Mouse (Mus musculus): ENCODE measurements around the gene Klhdc3.

Klhdc3 gene

GRCm38 (mm10) chr17:46702100-46702499 is 21.4 kb upstream of the Klhdc3 start:
- DNase-seq (ENCODE audit: low read depth, low spot score) = no peak

GRCm38 (mm10) chr17:46701489-46701888 is 20.8 kb upstream of the Klhdc3 start:
- DNase-seq (ENCODE audit: low read depth, low spot score) = no peak

- no peak for DNase-seq (ENCODE audit: low read depth, low spot score)
Observed at GRCm38 (mm10) chr17:46699912-46700311, 19.2 kb upstream of the Klhdc3 start.

GRCm38 (mm10) chr17:46699245-46699644 is 18.5 kb upstream of the Klhdc3 start:
- DNase-seq (ENCODE audit: low read depth, low spot score) = no peak

- no peak for DNase-seq (ENCODE audit: low read depth, low spot score)
Observed at GRCm38 (mm10) chr17:46698515-46698914, 17.8 kb upstream of the Klhdc3 start.

GRCm38 (mm10) chr17:46694517-46695063 is 13.9 kb upstream of the Klhdc3 start:
- DNase-seq (ENCODE audit: low read depth, low spot score) = no peak

GRCm38 (mm10) chr17:46691390-46691789 is 10.7 kb upstream of the Klhdc3 start:
- no peak for DNase-seq (ENCODE audit: low read depth, low spot score)

- DNase-seq (ENCODE audit: low read depth, low spot score) = no peak
Observed at GRCm38 (mm10) chr17:46690665-46691064, 10.0 kb upstream of the Klhdc3 start.

GRCm38 (mm10) chr17:46685913-46686312 is 5.2 kb upstream of the Klhdc3 start:
- no peak for DNase-seq (ENCODE audit: low read depth, low spot score)

GRCm38 (mm10) chr17:46682654-46683389 is 2.1 kb upstream of the Klhdc3 start:
- peak; percentile 61 for DNase-seq (ENCODE audit: low read depth, low spot score)

- no peak for DNase-seq (ENCODE audit: low read depth, low spot score)
Observed at GRCm38 (mm10) chr17:46681466-46682118, 878 bp upstream of the Klhdc3 start.

GRCm38 (mm10) chr17:46679843-46680759 is 613 bp downstream of the Klhdc3 start:
- peak; percentile 31 for DNase-seq (ENCODE audit: low read depth, low spot score)

- no peak for DNase-seq (ENCODE audit: low read depth, low spot score)
Observed at GRCm38 (mm10) chr17:46678911-46679310, 1.8 kb downstream of the Klhdc3 start.

- no peak for DNase-seq (ENCODE audit: low read depth, low spot score)
Observed at GRCm38 (mm10) chr17:46678416-46678815, 2.3 kb downstream of the Klhdc3 start, which contains the start of gene Mea1. TSS of gene Mea1 (plus strand) at chr17:46678793.

GRCm38 (mm10) chr17:46674530-46675283 is 6.0 kb downstream of the Klhdc3 start:
- no peak for DNase-seq (ENCODE audit: low read depth, low spot score)

GRCm38 (mm10) chr17:46673850-46674529 is 6.7 kb downstream of the Klhdc3 start, which contains the start of gene Rrp36:
TSS of gene Rrp36 (minus strand) at chr17:46674352.
- DNase-seq (ENCODE audit: low read depth, low spot score) = peak; percentile 84

- DNase-seq (ENCODE audit: low read depth, low spot score) = no peak
Observed at GRCm38 (mm10) chr17:46669911-46670310, 10.8 kb downstream of the Klhdc3 start.

GRCm38 (mm10) chr17:46667712-46668111 is 13.0 kb downstream of the Klhdc3 start:
- DNase-seq (ENCODE audit: low read depth, low spot score) = no peak

- DNase-seq (ENCODE audit: low read depth, low spot score) = no peak
Observed at GRCm38 (mm10) chr17:46662730-46663129, 18.0 kb downstream of the Klhdc3 start.

- DNase-seq (ENCODE audit: low read depth, low spot score) = no peak
Observed at GRCm38 (mm10) chr17:46661981-46662380, 18.7 kb downstream of the Klhdc3 start.

All from WW6 (cell line).